Mouse (Mus musculus) testis, adult 2 months (tissue): ENCODE results near the gene Plekhg1. TPM values are rescaled to one million over a fixed set of nuclear protein-coding genes. Genes with fewer than 3 reads are reported as not detected.

Experiments
- H3K27ac ChIP-seq: fragments of 200-500 bp; 2 replicates; pipeline ENCODE4 v1.5.1; 2012; ENCODE audit warnings: low read depth, low read length; ENCODE audit not compliant: control insufficient read depth, insufficient read depth
- H3K27me3 ChIP-seq: fragments of 200-500 bp; 2 replicates; pipeline ENCODE4 v1.6.1; 2012; ENCODE audit warnings: mild to moderate bottlenecking, low read length, moderate library complexity; ENCODE audit not compliant: control insufficient read depth, insufficient read depth
- H3K36me3 ChIP-seq: fragments of 200-500 bp; 2 replicates; pipeline ENCODE4 v1.6.1; 2012; ENCODE audit warnings: mild to moderate bottlenecking, low read length; ENCODE audit not compliant: control insufficient read depth, insufficient read depth
- H3K4me1 ChIP-seq: fragments of 200-500 bp; 2 replicates; pipeline ENCODE4 v1.6.1; 2012; ENCODE audit warnings: low read length; ENCODE audit not compliant: control insufficient read depth, insufficient read depth
- H3K4me3 ChIP-seq: fragments of 200-500 bp; 2 replicates; pipeline ENCODE4 v1.5.1; 2012; ENCODE audit warnings: low read depth, mild to moderate bottlenecking, low read length, moderate library complexity, mixed read lengths; ENCODE audit not compliant: control insufficient read depth
- CTCF ChIP-seq: fragments of 200-500 bp; IDR thresholded peaks from 2 replicates; pipeline ENCODE4 v1.5.1; 2012; ENCODE audit warnings: low read depth, mild to moderate bottlenecking, inconsistent platforms, low read length, moderate library complexity; ENCODE audit not compliant: control insufficient read depth, insufficient read depth, insufficient replicate concordance
- POLR2A ChIP-seq: fragments of 200-500 bp; IDR thresholded peaks from 2 replicates; pipeline ENCODE4 v1.6.1; 2012; ENCODE audit warnings: low read depth, mild to moderate bottlenecking, inconsistent platforms, low read length, moderate library complexity; ENCODE audit not compliant: control insufficient read depth
- polyA plus RNA-seq: library from polyadenylated mRNA; depleted of rRNA; stranded (reverse); fragments of >200 nt; gene quantifications from 2 replicates; pipeline ENCODE4 v1.2.3, GENCODE M21; 2012

Plekhg1 gene
- polyA plus RNA-seq, 1 experiment, result 4.8 TPM

- TF ChIP-seq CTCF (no peak), POLR2A (no peak)
- Histone ChIP-seq H3K27ac (no peak overlapping the region), H3K27me3 (no peaks in the 10 kb centered on the region), H3K4me1 (no peaks in the 10 kb centered on the region), H3K4me3 (no peak overlapping the region), H3K36me3 (no peaks in the 10 kb centered on the region)
Observed at GRCm38 (mm10) chr10:3891381-3892263, 151.5 kb downstream of the Plekhg1 start.

DNA sequence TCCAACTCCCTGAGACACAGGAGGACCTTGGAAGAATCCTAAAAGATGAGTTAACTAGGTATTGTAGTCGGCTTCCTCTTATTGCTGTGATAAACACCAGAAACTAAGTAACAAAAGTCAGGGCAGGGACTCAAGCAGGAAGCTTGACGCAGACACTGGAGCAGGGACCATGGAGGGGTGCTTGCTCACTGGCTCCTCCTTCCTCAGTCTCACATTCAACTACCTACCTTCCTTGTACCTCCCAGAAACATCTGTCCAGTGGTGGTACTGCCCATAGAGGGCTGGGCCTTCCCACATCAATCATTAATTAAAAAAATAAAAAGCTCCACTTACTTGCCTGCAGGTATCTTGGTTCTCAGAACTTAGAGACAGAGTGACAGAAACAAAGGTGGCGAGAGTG lies 152.2 kb downstream of the Plekhg1 start:
- Histone ChIP-seq H3K27me3 (no peaks in the 10 kb centered on the region), H3K4me3 (no peak overlapping the region), H3K4me1 (no peaks in the 10 kb centered on the region), H3K36me3 (no peaks in the 10 kb centered on the region), H3K27ac (no peak overlapping the region)
- TF ChIP-seq POLR2A (no peak), CTCF (no peak)

GRCm38 (mm10) chr10:3898068-3898467 lies 157.9 kb downstream of the Plekhg1 start:
- H3K4me1 ChIP-seq, result no peaks in the 10 kb centered on the region
- TF ChIP-seq CTCF, result no peak
- no peak for TF ChIP-seq POLR2A
- H3K27ac ChIP-seq, result no peak overlapping the region
- no peaks in the 10 kb centered on the region for H3K27me3 ChIP-seq
- no peak overlapping the region for H3K4me3 ChIP-seq
- no peaks in the 10 kb centered on the region for H3K36me3 ChIP-seq

- Histone ChIP-seq H3K27ac (no peak overlapping the region), H3K27me3 (no peaks in the 10 kb centered on the region), H3K4me1 (no peaks in the 10 kb centered on the region), H3K4me3 (no peak overlapping the region), H3K36me3 (no peaks in the 10 kb centered on the region)
- no peak for TF ChIP-seq CTCF
- TF ChIP-seq POLR2A, result no peak
Observed at GRCm38 (mm10) chr10:3900416-3900956, 160.3 kb downstream of the Plekhg1 start.

DNA sequence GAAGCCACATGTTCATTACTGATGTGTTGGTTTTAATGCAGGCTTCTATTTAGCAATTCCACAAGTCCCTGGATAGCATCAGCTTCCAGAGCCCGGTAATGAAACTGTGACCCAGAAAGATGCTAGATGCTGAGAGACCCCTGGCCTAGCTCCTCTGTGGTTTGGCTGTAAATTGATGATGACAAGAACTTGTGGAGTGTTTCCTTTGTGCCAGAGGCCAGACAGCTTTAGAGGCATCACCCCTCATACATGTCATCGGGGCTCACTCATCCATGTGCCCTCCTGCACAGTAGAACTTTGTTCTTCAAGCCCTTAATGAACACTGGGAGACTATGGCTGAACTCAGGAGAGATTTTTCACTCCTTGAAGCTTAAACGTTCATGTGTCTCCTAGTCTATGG lies 165.6 kb downstream of the Plekhg1 start:
- no peaks in the 10 kb centered on the region for H3K4me1 ChIP-seq
- no peaks in the 10 kb centered on the region for H3K27me3 ChIP-seq
- TF ChIP-seq CTCF, result no peak
- TF ChIP-seq POLR2A, result no peak
- no peaks in the 10 kb centered on the region for H3K36me3 ChIP-seq
- H3K27ac ChIP-seq, result no peak overlapping the region
- no peak overlapping the region for H3K4me3 ChIP-seq

- no peak for TF ChIP-seq POLR2A
- no peak for TF ChIP-seq CTCF
- H3K4me3 ChIP-seq, result no peak overlapping the region
- H3K27me3 ChIP-seq, result no peaks in the 10 kb centered on the region
- H3K4me1 ChIP-seq, result no peaks in the 10 kb centered on the region
- no peaks in the 10 kb centered on the region for H3K36me3 ChIP-seq
- H3K27ac ChIP-seq, result no peak overlapping the region
Observed at GRCm38 (mm10) chr10:3914104-3914503, 173.9 kb downstream of the Plekhg1 start.

DNA sequence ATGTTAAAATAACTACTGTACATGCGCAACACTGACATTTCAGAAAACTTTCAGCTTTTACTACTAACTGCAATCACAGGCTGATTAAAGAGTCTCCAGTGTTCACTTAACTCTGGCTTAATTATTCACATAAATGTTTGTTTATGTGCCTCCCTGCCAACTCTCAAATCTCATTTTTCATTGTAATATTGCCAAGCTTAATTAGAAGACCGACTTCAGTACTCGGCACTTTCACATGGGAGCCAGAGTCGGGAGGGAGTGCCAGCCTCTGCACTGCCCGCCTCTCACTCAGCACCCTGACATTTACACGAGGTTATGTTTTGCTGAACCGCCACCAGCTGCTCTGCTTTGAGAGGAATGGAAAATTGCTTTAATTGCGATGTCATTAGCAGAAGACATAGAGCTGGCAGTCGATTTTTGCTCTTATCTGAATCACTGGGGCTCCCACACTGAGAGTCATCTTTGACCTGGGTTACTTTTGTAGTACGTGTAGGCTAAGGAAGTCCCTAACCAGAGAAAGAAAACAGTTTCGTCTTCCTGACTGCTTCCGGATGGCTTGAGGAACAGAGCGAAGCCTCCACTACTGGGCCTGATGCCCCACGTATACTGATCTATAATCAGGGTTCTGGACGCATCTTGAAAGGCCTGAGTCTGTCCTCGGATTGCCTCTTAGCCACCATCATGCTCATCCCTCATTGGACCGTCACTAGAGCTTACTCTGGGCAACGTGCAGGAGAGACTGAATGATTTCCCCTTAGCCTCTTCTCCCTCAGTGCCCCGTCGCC lies 180.4 kb downstream of the Plekhg1 start:
- H3K36me3 ChIP-seq, result no peaks in the 10 kb centered on the region
- H3K4me3 ChIP-seq, result no peak overlapping the region
- no peak overlapping the region for H3K27ac ChIP-seq
- no peaks in the 10 kb centered on the region for H3K4me1 ChIP-seq
- no peak for TF ChIP-seq POLR2A
- no peak for TF ChIP-seq CTCF
- no peaks in the 10 kb centered on the region for H3K27me3 ChIP-seq
